Mouse (Mus musculus): Measurements from ENCODE around the gene Myo3b. TPM values are rescaled to one million over a fixed set of nuclear protein-coding genes. Genes with fewer than 3 reads are reported as not detected.
"Not testable (repeated sequence)": the region's sequence is repeated elsewhere in the genome, so short reads cannot be mapped to it uniquely, and the experiment has no call there.

The Myo3b gene
- polyA plus RNA-seq, 1 experiment = 0.14 TPM

- H3K36me3 ChIP-seq (ENCODE audit: control insufficient read depth, insufficient read depth, low read length) = no peaks in the 10 kb centered on the region
- H3K4me3 ChIP-seq (ENCODE audit: control insufficient read depth, low read depth, low read length) = no peak overlapping the region
- H3K27me3 ChIP-seq (ENCODE audit: control insufficient read depth, insufficient read depth, low read length) = no peaks in the 10 kb centered on the region
- H3K4me1 ChIP-seq (ENCODE audit: control insufficient read depth, insufficient read depth, low read length) = no peaks in the 10 kb centered on the region
- 0 out of 2 replicates have a peak overlapping the region, but pooled peaks have one; percentile 12 for H3K27ac ChIP-seq (ENCODE audit: control insufficient read depth, insufficient read depth, low read depth, low read length)
- TF ChIP-seq POLR2A (IDR thresholded peaks at IDR 0.05; ENCODE audit: control insufficient read depth, low read depth, low read length) = no peak
- TF ChIP-seq CTCF (IDR thresholded peaks at IDR 0.05; ENCODE audit: control insufficient read depth, insufficient read depth, insufficient replicate concordance, low read depth, low read length) = no peak
Measured at GRCm38 (mm10) chr2:70218469-70218868, 179.5 kb downstream of the Myo3b start.

- TF ChIP-seq POLR2A (IDR thresholded peaks at IDR 0.05; ENCODE audit: control insufficient read depth, low read depth, low read length) (no peak), CTCF (IDR thresholded peaks at IDR 0.05; ENCODE audit: control insufficient read depth, insufficient read depth, insufficient replicate concordance, low read depth, low read length) (0 out of 2 replicates have a peak, but pooled peaks have one; percentile 7)
- H3K27ac ChIP-seq (ENCODE audit: control insufficient read depth, insufficient read depth, low read depth, low read length) = no peak overlapping the region
- H3K27me3 ChIP-seq (ENCODE audit: control insufficient read depth, insufficient read depth, low read length) = no peaks in the 10 kb centered on the region
- no peaks in the 10 kb centered on the region for H3K36me3 ChIP-seq (ENCODE audit: control insufficient read depth, insufficient read depth, low read length)
- no peaks in the 10 kb centered on the region for H3K4me1 ChIP-seq (ENCODE audit: control insufficient read depth, insufficient read depth, low read length)
- no peak overlapping the region for H3K4me3 ChIP-seq (ENCODE audit: control insufficient read depth, low read depth, low read length)
Measured at GRCm38 (mm10) chr2:70226679-70227078, 187.8 kb downstream of the Myo3b start.

GRCm38 (mm10) chr2:70234450-70234849 lies 195.5 kb downstream of the Myo3b start:
- not testable (repeated sequence) for H3K4me1 ChIP-seq (ENCODE audit: control insufficient read depth, insufficient read depth, low read length); H3K36me3 ChIP-seq (ENCODE audit: control insufficient read depth, insufficient read depth, low read length); H3K27me3 ChIP-seq (ENCODE audit: control insufficient read depth, insufficient read depth, low read length); H3K4me3 ChIP-seq (ENCODE audit: control insufficient read depth, low read depth, low read length); H3K27ac ChIP-seq (ENCODE audit: control insufficient read depth, insufficient read depth, low read depth, low read length)

- no peak overlapping the region for H3K27ac ChIP-seq (ENCODE audit: control insufficient read depth, insufficient read depth, low read depth, low read length)
- no peak for TF ChIP-seq POLR2A (IDR thresholded peaks at IDR 0.05; ENCODE audit: control insufficient read depth, low read depth, low read length)
- no peak for TF ChIP-seq CTCF (IDR thresholded peaks at IDR 0.05; ENCODE audit: control insufficient read depth, insufficient read depth, insufficient replicate concordance, low read depth, low read length)
- no peaks in the 10 kb centered on the region for H3K4me1 ChIP-seq (ENCODE audit: control insufficient read depth, insufficient read depth, low read length)
- H3K36me3 ChIP-seq (ENCODE audit: control insufficient read depth, insufficient read depth, low read length) = no peaks in the 10 kb centered on the region
- H3K27me3 ChIP-seq (ENCODE audit: control insufficient read depth, insufficient read depth, low read length) = no peaks in the 10 kb centered on the region
- no peak overlapping the region for H3K4me3 ChIP-seq (ENCODE audit: control insufficient read depth, low read depth, low read length)
Measured at GRCm38 (mm10) chr2:70245981-70246380, 207.1 kb downstream of the Myo3b start.

- Histone ChIP-seq H3K36me3 (ENCODE audit: control insufficient read depth, insufficient read depth, low read length) (no peaks in the 10 kb centered on the region), H3K4me3 (ENCODE audit: control insufficient read depth, low read depth, low read length) (no peak overlapping the region), H3K27ac (ENCODE audit: control insufficient read depth, insufficient read depth, low read depth, low read length) (no peak overlapping the region), H3K27me3 (ENCODE audit: control insufficient read depth, insufficient read depth, low read length) (no peaks in the 10 kb centered on the region), H3K4me1 (ENCODE audit: control insufficient read depth, insufficient read depth, low read length) (no peaks in the 10 kb centered on the region)
- no peak for TF ChIP-seq CTCF (IDR thresholded peaks at IDR 0.05; ENCODE audit: control insufficient read depth, insufficient read depth, insufficient replicate concordance, low read depth, low read length)
- TF ChIP-seq POLR2A (IDR thresholded peaks at IDR 0.05; ENCODE audit: control insufficient read depth, low read depth, low read length) = no peak
Measured at GRCm38 (mm10) chr2:70248616-70249015, 209.7 kb downstream of the Myo3b start.

GRCm38 (mm10) chr2:70249872-70250271 lies 210.9 kb downstream of the Myo3b start:
- TF ChIP-seq CTCF (IDR thresholded peaks at IDR 0.05; ENCODE audit: control insufficient read depth, insufficient read depth, insufficient replicate concordance, low read depth, low read length) (no peak), POLR2A (IDR thresholded peaks at IDR 0.05; ENCODE audit: control insufficient read depth, low read depth, low read length) (no peak)
- Histone ChIP-seq H3K36me3 (ENCODE audit: control insufficient read depth, insufficient read depth, low read length) (no peaks in the 10 kb centered on the region), H3K4me3 (ENCODE audit: control insufficient read depth, low read depth, low read length) (no peak overlapping the region), H3K27me3 (ENCODE audit: control insufficient read depth, insufficient read depth, low read length) (no peaks in the 10 kb centered on the region), H3K4me1 (ENCODE audit: control insufficient read depth, insufficient read depth, low read length) (no peaks in the 10 kb centered on the region), H3K27ac (ENCODE audit: control insufficient read depth, insufficient read depth, low read depth, low read length) (no peak overlapping the region)

GRCm38 (mm10) chr2:70251256-70251655 lies 212.3 kb downstream of the Myo3b start:
- TF ChIP-seq CTCF (IDR thresholded peaks at IDR 0.05; ENCODE audit: control insufficient read depth, insufficient read depth, insufficient replicate concordance, low read depth, low read length) (no peak), POLR2A (IDR thresholded peaks at IDR 0.05; ENCODE audit: control insufficient read depth, low read depth, low read length) (no peak)
- H3K27me3 ChIP-seq (ENCODE audit: control insufficient read depth, insufficient read depth, low read length) = no peaks in the 10 kb centered on the region
- H3K4me3 ChIP-seq (ENCODE audit: control insufficient read depth, low read depth, low read length) = no peak overlapping the region
- no peaks in the 10 kb centered on the region for H3K36me3 ChIP-seq (ENCODE audit: control insufficient read depth, insufficient read depth, low read length)
- H3K4me1 ChIP-seq (ENCODE audit: control insufficient read depth, insufficient read depth, low read length) = no peaks in the 10 kb centered on the region
- H3K27ac ChIP-seq (ENCODE audit: control insufficient read depth, insufficient read depth, low read depth, low read length) = no peak overlapping the region

- H3K27me3 ChIP-seq (ENCODE audit: control insufficient read depth, insufficient read depth, low read length) = no peaks in the 10 kb centered on the region
- no peak overlapping the region for H3K4me3 ChIP-seq (ENCODE audit: control insufficient read depth, low read depth, low read length)
- TF ChIP-seq CTCF (IDR thresholded peaks at IDR 0.05; ENCODE audit: control insufficient read depth, insufficient read depth, insufficient replicate concordance, low read depth, low read length) (no peak), POLR2A (IDR thresholded peaks at IDR 0.05; ENCODE audit: control insufficient read depth, low read depth, low read length) (no peak)
- no peak overlapping the region for H3K27ac ChIP-seq (ENCODE audit: control insufficient read depth, insufficient read depth, low read depth, low read length)
- H3K4me1 ChIP-seq (ENCODE audit: control insufficient read depth, insufficient read depth, low read length) = no peaks in the 10 kb centered on the region
- H3K36me3 ChIP-seq (ENCODE audit: control insufficient read depth, insufficient read depth, low read length) = no peaks in the 10 kb centered on the region
Measured at GRCm38 (mm10) chr2:70259357-70260000, 220.6 kb downstream of the Myo3b start.
